Mouse (Mus musculus) ovary, adult 18-20 months (tissue): ENCODE measurements at regions not wholly inside any gene's neighbourhood (a gene's known extent, or its start where the extent isn't known, plus 50 kb on each side); places are given as distances from the start of the nearest gene placed in this dataset.

Source experiments
- DNase-seq: peaks from one replicate; pipeline ENCODE4 v3.0.0; 2022; ENCODE audit warnings: low spot score, mixed read lengths

GRCm38 (mm10) chr6:135524886-135525285 lies 162.5 kb downstream of the Emp1 start:
- no peak for DNase-seq

- no peak for DNase-seq
Measured at GRCm38 (mm10) chr6:135525841-135526327, 163.5 kb downstream of the Emp1 start.

DNA sequence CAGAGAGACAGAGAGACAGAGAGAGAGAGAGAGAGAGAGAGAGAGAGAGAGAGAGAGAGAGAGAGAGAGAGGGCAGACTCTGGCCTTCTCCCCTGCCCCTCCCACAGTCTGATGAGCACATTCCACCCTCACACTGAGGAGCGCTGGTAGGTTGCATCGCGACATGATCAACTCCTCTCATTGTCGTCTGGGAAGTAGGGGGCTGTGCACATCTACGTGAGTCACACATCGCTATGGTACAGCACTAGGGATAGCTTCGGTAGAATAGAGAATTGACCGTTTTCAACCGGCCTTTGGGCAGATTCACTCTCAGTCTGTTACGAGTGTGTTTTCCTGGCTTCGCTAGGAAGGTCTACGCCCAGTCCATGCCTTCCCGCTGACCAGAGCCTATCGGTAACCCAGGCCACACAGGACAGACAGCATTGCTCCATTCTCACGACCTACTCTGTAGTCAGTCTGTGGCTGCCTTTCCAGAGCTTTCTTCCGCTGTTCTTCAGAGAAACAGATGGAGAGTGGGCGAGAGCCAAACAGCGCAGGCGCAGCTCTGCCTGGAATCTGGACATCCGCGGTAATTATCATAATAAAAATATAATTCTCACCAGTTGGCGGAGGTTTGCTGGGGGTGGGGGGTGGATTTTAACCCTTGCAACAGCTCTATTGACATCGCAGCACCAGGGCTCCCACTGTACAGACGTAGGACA lies 164.3 kb downstream of the Emp1 start:
- no peak for DNase-seq

DNA sequence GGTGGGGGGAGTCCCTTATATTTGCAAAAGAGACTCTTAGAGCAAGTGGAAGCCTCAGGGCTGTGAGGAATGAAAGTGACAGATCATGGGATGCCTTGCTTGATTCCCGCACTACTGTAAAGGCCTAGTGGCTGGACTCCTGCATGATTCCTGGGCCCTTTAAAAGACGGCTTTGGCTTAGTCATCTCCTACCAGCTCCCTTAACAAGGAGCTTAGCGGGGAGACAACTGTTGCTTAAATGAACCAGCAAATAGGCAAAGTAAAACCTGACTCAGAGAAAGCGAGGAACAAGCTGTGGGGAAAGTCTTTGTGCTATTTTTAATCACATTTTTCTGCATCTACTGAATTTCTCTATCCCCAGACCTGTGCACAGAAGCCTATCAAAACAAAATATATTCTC lies 165.5 kb downstream of the Emp1 start:
- DNase-seq: no peak

DNA sequence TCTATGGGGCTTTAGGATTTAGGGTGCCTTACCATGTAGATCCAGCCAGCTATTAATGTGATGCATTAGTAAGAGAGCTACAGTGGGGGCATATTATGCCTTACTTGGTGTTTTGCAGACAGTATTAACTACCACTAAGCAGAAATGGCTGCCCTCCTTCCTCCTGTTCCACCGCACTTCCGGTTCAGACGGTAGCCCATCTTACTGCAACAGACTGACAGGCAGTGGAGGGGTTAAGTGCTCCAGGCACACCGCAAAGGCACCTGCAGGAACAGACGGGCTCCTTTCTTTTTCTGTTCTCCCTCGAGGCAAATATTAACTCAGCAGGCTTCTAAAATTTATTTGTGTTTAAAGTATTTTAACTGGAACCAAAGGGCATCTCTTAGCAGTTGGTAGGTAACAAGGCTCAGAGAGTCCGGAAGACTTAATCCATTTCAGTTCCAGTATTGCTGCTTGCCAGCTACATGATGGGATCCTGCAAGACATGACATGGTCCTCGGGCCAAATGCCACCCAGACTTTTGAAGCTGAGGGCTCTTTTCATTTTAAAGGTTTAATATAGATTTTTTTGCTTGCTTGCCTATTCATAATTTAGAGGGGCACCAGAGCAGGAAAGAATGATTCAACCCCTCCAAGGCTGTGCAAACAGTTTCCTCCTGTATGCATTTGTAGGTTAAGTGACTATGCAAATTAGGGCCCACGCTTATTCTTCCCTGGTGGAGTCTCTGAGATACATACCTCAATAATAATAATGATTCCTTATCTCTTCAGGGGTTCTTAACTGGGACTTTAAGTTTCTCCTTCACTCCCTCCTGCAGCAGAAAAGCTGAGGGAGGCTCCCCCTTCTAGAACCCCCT lies 177.7 kb downstream of the Emp1 start:
- no peak for DNase-seq

DNA sequence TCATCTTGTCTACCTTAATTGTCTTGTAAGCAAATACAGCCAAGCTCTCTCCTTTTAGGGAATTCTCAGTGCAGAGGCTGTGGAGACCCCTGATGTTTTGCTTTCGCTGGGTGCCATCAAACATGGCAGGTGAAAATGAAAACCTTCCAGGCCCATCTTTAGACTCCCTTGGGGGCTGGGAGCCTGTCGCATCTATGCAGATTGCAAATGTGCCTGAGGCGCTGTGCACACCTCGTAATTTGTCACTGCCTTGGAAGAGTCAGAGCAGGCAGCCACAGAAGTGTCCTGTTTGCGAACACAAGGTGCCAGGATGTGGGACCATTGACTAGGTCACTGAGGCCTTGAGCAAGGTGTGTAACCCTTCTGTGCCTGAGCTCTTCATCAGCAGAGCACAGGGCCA lies 179.2 kb downstream of the Emp1 start:
- no peak for DNase-seq

- no peak for DNase-seq
Measured at GRCm38 (mm10) chr6:135542356-135542755, 180.0 kb downstream of the Emp1 start.

DNA sequence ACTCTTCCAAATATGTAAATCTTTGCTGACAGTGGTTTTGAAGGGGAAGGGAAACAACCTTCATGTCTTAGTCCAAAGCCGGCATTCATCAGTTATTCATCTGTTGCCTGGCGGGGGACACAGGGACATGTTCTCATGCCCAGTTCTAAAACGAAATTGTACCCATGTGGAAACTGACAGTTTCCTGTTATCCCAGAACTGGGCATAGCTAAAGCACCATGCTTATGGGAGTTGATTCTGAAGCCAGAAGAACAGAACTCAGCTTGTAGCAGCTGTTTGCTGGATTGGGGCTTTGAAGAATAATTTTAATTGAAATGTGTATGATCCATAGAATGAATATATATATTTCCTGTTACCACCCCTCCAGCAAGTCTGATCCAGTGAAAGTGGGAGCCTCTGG lies 181.0 kb downstream of the Emp1 start:
- no peak for DNase-seq

- DNase-seq: no peak
Measured at GRCm38 (mm10) chr6:135543863-135544262, 181.5 kb downstream of the Emp1 start.

DNA sequence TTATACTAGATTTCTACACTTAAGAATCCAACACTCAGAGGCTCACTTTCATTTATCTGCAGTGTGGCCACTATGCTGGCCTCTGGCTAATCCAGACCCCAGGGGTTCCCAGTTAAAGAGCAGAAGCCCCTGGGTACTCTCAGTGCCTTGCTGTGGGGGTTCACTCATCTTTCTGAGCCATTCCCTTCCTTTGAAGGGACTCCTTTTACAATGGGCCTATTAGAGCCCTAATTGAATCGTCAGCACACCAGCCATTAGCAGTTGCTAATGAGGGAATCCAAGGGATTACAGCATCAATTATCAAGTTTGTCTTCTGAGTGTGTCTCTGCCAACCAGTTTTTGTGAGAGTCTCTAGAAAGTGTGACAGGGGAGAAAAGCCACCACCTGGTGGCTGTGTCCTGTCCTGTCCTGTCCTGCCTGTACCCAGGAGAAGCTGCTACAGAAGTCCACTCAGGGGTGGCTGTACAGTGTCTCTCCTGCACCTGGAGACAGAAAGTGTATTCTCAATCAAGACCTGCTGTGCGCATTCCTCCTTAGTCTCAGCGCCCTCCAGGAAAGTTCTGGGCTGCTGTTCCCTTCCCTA lies 188.1 kb downstream of the Emp1 start:
- no peak for DNase-seq

- no peak for DNase-seq
Measured at GRCm38 (mm10) chr6:135552396-135552795, 190.1 kb downstream of the Emp1 start.

GRCm38 (mm10) chr6:135559501-135559907 lies 197.2 kb downstream of the Emp1 start:
- DNase-seq: peak; percentile 85

GRCm38 (mm10) chr6:135562267-135562666 lies 199.9 kb downstream of the Emp1 start:
- no peak for DNase-seq

DNA sequence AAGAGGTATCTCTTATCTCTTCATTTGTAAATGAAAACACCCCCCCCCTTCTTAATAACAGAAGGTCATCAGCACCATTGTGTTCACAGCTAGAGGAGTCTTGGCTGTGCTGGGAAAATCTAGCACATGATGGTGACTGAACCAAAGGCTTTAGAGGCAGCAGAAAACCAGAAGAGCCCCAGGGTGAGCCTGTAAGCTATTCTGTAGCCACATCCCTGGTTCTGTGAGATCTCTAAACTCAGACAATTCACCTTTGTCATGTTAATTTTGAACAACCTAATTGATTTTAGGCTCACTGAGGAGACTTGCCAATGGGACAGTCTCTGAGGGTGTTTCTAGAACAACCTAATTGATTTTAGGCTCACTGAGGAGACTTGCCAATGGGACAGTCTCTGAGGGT lies 201.4 kb downstream of the Emp1 start:
- no peak for DNase-seq

DNA sequence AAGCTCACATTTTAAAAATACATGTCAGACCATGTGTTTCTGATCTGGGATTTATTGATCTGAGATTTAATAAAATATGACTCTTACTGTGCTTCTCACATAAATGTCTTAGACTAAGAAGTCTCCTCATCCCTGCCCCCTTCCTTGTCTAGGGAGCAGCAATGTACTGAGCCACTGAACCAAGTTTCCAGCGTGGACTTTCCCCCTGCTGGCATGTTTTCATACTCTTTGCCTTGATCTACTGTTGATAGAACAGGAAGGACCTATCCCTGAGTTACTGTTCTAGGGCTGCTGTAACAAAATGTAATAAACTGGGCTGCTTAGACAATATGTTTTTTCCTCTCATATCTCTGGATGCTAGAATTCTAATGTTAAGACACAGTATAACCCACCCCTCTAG lies 206.7 kb downstream of the Emp1 start:
- DNase-seq: no peak

DNA sequence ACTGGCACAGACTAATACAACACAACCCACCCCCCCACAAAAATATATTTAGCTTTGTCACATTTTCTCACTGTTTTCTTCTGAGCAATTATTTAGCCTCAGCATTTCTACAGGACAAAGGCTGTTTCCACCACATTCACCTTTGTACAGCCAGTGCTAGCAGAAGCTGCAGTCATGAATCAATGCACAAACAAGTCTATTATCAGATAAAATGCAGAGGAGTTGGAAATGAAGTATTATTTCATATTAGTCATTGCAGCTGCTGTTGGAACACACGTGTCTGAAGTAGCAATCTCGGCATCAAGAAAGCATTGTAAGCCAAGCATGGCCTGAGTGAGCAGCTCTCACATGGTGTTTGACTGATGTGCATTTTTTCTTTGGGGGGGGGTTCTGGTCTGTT lies 212.9 kb downstream of the Emp1 start:
- DNase-seq: no peak

DNA sequence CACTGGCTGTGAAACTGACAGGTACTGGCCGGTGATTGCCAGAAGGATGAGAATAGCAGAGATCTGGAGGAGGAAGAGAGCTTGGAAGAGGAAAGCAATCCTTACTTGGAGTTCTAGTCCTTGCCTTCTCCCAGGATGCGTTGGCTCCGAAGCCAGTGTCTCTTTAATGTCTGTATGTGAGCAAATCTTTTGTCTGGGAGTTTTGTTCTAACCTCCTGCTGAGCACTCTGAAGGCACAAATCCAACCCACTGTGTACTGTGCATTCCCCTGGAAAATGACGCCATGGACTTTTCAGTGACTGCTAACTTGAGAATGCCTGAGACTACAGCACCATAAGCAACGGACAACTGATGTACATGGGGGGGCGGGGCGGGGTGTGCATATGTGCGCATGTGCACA lies 216.4 kb downstream of the Emp1 start:
- DNase-seq: no peak

DNA sequence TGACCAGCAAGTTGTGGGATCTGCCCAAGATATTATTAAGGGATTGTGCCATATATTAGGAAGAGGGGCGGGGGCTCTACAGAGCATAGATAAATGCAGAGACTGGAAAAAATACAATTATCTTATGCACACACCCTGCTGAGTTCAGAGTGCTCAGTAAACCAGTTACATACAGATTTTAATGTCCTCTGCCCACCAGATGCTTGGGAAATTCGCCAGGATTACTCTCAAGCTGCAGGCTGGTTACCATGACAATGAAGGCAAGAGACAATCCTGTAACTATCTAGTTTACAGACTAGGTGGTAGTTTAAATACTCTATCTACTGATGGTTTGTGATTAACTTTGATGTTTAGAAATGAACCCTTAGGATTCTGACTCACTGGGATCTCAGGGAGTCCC lies 220.2 kb downstream of the Emp1 start:
- DNase-seq: no peak

DNA sequence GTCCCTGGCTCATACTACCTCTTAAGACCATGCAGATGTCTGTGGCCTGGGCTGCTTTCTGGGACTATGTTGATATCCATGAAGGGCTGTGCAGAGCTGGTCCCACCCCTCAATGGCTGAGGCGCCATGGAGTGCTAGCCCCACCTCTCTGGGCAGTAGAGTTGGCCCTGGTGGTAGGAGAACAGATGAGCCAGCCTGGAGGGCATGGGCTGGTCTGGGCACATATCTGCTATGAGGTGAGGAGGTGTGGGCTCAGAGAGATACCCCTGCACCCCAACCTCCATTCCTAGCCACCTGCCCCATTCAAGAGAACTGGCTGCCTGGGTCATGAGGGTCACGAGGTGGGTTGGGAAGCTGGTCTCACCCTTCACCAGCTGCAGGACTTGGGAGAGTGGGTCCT lies 222.4 kb downstream of the Emp1 start:
- DNase-seq: no peak

DNA sequence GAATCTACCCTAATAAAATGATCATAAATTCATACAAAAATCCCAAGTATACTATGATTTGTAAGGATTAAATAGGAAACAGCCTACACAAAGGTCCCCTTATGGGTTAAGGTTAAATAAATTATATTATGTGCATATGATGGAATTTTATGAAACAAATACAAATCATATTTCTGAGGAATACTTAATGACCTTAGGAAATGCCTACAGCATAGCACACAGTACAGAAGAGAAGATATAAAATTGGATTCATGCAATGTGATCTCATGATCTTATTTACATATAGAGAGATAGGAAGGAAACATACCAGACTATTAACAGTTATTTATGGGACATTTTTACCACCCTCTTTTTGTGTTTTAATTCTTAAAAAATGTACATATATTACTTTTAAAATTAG lies 227.7 kb downstream of the Emp1 start:
- DNase-seq: no peak

GRCm38 (mm10) chr6:135591085-135591484 lies 228.7 kb downstream of the Emp1 start:
- DNase-seq: no peak

GRCm38 (mm10) chr6:135596358-135596757 lies 234.0 kb downstream of the Emp1 start:
- no peak for DNase-seq

GRCm38 (mm10) chr6:135610504-135611096 lies 248.3 kb downstream of the Emp1 start:
- no peak for DNase-seq
